7 mouse cellular contexts compared by ENCODE assay signal in genomic region chr17:58919061-58919460, GRCm38 (mm10).
DNase-seq lines count a peak whose midpoint lies in the region; ATAC-seq and TF ChIP-seq lines count a peak whose summit lies in the region.

No protein-coding gene starts in this region.

- H3K27ac ChIP-seq in liver, postnatal 0 days (ENCODE audit: low read depth), result no peak overlapping the region

- 0 out of 2 replicates have a peak, but pooled peaks cover 2% of the 10 kb centered on the region for H3K4me1 ChIP-seq in liver, postnatal 0 days (ENCODE audit: insufficient read depth)

- H3K9ac ChIP-seq in liver, postnatal 0 days (replicated peaks), result no peak overlapping the region

- no peak overlapping the region for H3K4me3 ChIP-seq in liver, postnatal 0 days (ENCODE audit: low read depth, low read length)

- no peaks in the 10 kb centered on the region for H3K9me3 ChIP-seq in liver, postnatal 0 days (ENCODE audit: low read length)

- TF ChIP-seq CTCF in liver, postnatal 0 days (IDR thresholded peaks at IDR 0.05; ENCODE audit: low read depth), result peak; percentile 58

- DNase-seq in thymus, postnatal 4 days, result peak; percentile 14
- DNase-seq in thymus, postnatal 36 days, result no peak
- DNase-seq in c-Kit-positive CD71-positive TER-119-negative erythroid progenitor cells, embryonic 14.5 days (ENCODE audit: low read depth), result peak; percentile 56
- DNase-seq in kidney, postnatal 4 days, result peak; percentile 66 to 70
- peak; percentile 39 for DNase-seq in liver, postnatal 0 days
- DNase-seq in right cerebral cortex, postnatal 4 days, result peak; percentile 56

- TF ChIP-seq EP300 in liver, postnatal 0 days (IDR thresholded peaks at IDR 0.05; ENCODE audit: low read depth), result no peak

- H3K4me2 ChIP-seq in liver, postnatal 0 days (ENCODE audit: low read depth, low read length), result no peak overlapping the region

- ATAC-seq in granulocyte monocyte progenitor cell, adult 5-6 weeks (replicated peaks; ENCODE audit: poor library complexity, severe bottlenecking), result peak; percentile 57
- peak; percentile 40; the same call in 1 of the 2 replicates for ATAC-seq in liver, postnatal 0 days

- 11% methylated on average over 8 of the region's 8 CpGs for WGBS in liver, postnatal 0 days (ENCODE audit: insufficient replicate concordance)

- no peaks in the 10 kb centered on the region for H3K27me3 ChIP-seq in liver, postnatal 0 days (ENCODE audit: insufficient read depth, low read length)

- no peaks in the 10 kb centered on the region for H3K36me3 ChIP-seq in liver, postnatal 0 days (replicated peaks; ENCODE audit: insufficient read depth, low read length)

Comparison
In these comparisons a context has a peak if more than half of its experiments do, and no peak if none do; other contexts are left out.
1. DNase-seq: peak in thymus, postnatal 4 days (single experiment), c-Kit-positive CD71-positive TER-119-negative erythroid progenitor cells, embryonic 14.5 days (single experiment), kidney, postnatal 4 days (2 of 2), liver, postnatal 0 days (single experiment) and right cerebral cortex, postnatal 4 days (single experiment); none in thymus, postnatal 36 days (0 of 2).